Mouse (Mus musculus) heart, embryonic 16.5 days (tissue): ENCODE measurements around the gene Gprc5b. TPM values are rescaled to one million over a fixed set of nuclear protein-coding genes. Genes with fewer than 3 reads are reported as not detected.

Experiments used
- ATAC-seq: fragments of 200-750 bp; cut with Nextera tagmentation; replicated peaks from 2 replicates; pipeline ENCODE4 v1.8.0; 2017; ENCODE audit warnings: moderate number of reproducible peaks; ENCODE audit not compliant: insufficient read depth, low FRiP score; ENCODE audit errors: extremely low read depth
- H3K27ac ChIP-seq: fragments of 300-500 bp; sonication (generic); 2 replicates; pipeline ENCODE4 v1.5.1; 2014; ENCODE audit warnings: mild to moderate bottlenecking, low read length, control low read depth, moderate library complexity
- H3K27me3 ChIP-seq: fragments of 300-500 bp; sonication (generic); 2 replicates; pipeline ENCODE4 v1.6.1; 2014; ENCODE audit warnings: low read length, mixed read lengths; ENCODE audit not compliant: control insufficient read depth, insufficient read depth
- H3K36me3 ChIP-seq: fragments of 300-500 bp; sonication (generic); 2 replicates; pipeline ENCODE4 v1.6.1; 2014; ENCODE audit not compliant: control insufficient read depth, insufficient read depth
- H3K4me1 ChIP-seq: fragments of 300-500 bp; sonication (generic); 2 replicates; pipeline ENCODE4 v1.6.1; 2014; ENCODE audit warnings: low read length, mixed read lengths; ENCODE audit not compliant: control insufficient read depth, insufficient read depth
- H3K4me2 ChIP-seq: fragments of 300-500 bp; sonication (generic); 2 replicates; pipeline ENCODE4 v1.6.1; 2014; ENCODE audit warnings: low read depth, mild to moderate bottlenecking, control low read depth, low read length
- H3K4me3 ChIP-seq: fragments of 300-500 bp; sonication (generic); 2 replicates; pipeline ENCODE4 v1.5.1; 2014; ENCODE audit warnings: mild to moderate bottlenecking, control low read depth, low read length
- H3K9ac ChIP-seq: fragments of 300-500 bp; sonication (generic); 2 replicates; pipeline ENCODE4 v1.6.1; 2014; ENCODE audit warnings: low read length, control low read depth
- H3K9me3 ChIP-seq: fragments of 300-500 bp; sonication (generic); replicated peaks from 2 replicates; pipeline ENCODE4 v1.6.1; 2016; ENCODE audit warnings: low read length; ENCODE audit not compliant: control insufficient read depth
- WGBS: fragments of 180-500 bp; shearing (Covaris S2); extraction: QIAGEN DNeasy Blood & Tissue Kit; methylation state at CpG from one replicate; pipeline ENCODE4 v1.1.7; 2014; 5-methylcytosine and 5-hydroxymethylcytosine counted together
- polyA plus RNA-seq: library from polyadenylated mRNA; unstranded; fragments of >200 nt; fragmentation: Nextera tagmentation; extraction: Ambion mirVana; gene quantifications from 2 replicates; pipeline ENCODE4 v1.2.1, GENCODE M21; 2015

Gprc5b gene
- polyA plus RNA-seq, 1 experiment from 2014 or later: 5.3 TPM

GRCm38 (mm10) chr7:118971499-118971898 is 23.5 kb downstream of the Gprc5b start:
- Histone ChIP-seq H3K36me3 (peaks cover 14% of the 10 kb centered on the region), H3K9me3 (no peaks in the 10 kb centered on the region), H3K4me2 (no peak overlapping the region), H3K4me3 (no peak overlapping the region), H3K9ac (no peak overlapping the region), H3K4me1 (peaks cover 7% of the 10 kb centered on the region; the same call in 1 of the 2 replicates), H3K27me3 (no peaks in the 10 kb centered on the region), H3K27ac (no peak overlapping the region)
- no peak for ATAC-seq
- 53% methylated on average over 8 of the region's 8 CpGs for whole genome bisulfite sequencing

GRCm38 (mm10) chr7:118968870-118969269 is 26.1 kb downstream of the Gprc5b start:
- Histone ChIP-seq H3K36me3 (peaks cover 7% of the 10 kb centered on the region), H3K4me2 (no peak overlapping the region), H3K27me3 (no peaks in the 10 kb centered on the region), H3K4me1 (0 out of 2 replicates have a peak, but pooled peaks cover 3% of the 10 kb centered on the region), H3K9ac (no peak overlapping the region), H3K9me3 (no peaks in the 10 kb centered on the region), H3K27ac (no peak overlapping the region), H3K4me3 (no peak overlapping the region)
- 72% methylated on average over 3 of the region's 3 CpGs for WGBS
- no peak for ATAC-seq

- 22% methylated on average over 7 of the region's 7 CpGs for WGBS
Measured at GRCm38 (mm10) chr7:118965198-118965597, 29.8 kb downstream of the Gprc5b start.

GRCm38 (mm10) chr7:118964777-118965176 is 30.2 kb downstream of the Gprc5b start:
- H3K4me2 ChIP-seq: no peak overlapping the region
- no peak for ATAC-seq
- no peaks in the 10 kb centered on the region for H3K27me3 ChIP-seq
- no peak overlapping the region for H3K9ac ChIP-seq
- no peaks in the 10 kb centered on the region for H3K9me3 ChIP-seq
- H3K27ac ChIP-seq: no peak overlapping the region
- H3K4me1 ChIP-seq: 0 out of 2 replicates have a peak, but pooled peaks cover 3% of the 10 kb centered on the region
- H3K4me3 ChIP-seq: no peak overlapping the region
- WGBS: 14% methylated on average over 3 of the region's 3 CpGs
- H3K36me3 ChIP-seq: no peaks in the 10 kb centered on the region

More at GRCm38 (mm10) chr7:118965198-118965597, 29.8 kb downstream of the Gprc5b start:
- Histone ChIP-seq H3K9me3 (no peaks in the 10 kb centered on the region), H3K4me2 (no peak overlapping the region), H3K36me3 (no peaks in the 10 kb centered on the region), H3K27me3 (no peaks in the 10 kb centered on the region), H3K4me3 (no peak overlapping the region), H3K9ac (no peak overlapping the region), H3K4me1 (0 out of 2 replicates have a peak, but pooled peaks cover 3% of the 10 kb centered on the region), H3K27ac (no peak overlapping the region)
- ATAC-seq: no peak; the same call in 1 of the 2 replicates

GRCm38 (mm10) chr7:118959209-118959608 is 35.8 kb downstream of the Gprc5b start:
- Histone ChIP-seq H3K4me1 (peaks cover 16% of the 10 kb centered on the region), H3K4me3 (no peak overlapping the region), H3K36me3 (no peaks in the 10 kb centered on the region), H3K27me3 (no peaks in the 10 kb centered on the region), H3K27ac (no peak overlapping the region), H3K9me3 (no peaks in the 10 kb centered on the region), H3K9ac (no peak overlapping the region), H3K4me2 (no peak overlapping the region)
- WGBS: 46% methylated on average over 7 of the region's 7 CpGs
- ATAC-seq: no peak

- no peaks in the 10 kb centered on the region for H3K27me3 ChIP-seq
- no peak overlapping the region for H3K9ac ChIP-seq
- no peak overlapping the region for H3K4me3 ChIP-seq
- no peaks in the 10 kb centered on the region for H3K9me3 ChIP-seq
- peak overlapping the region; percentile 87 for H3K27ac ChIP-seq
- H3K36me3 ChIP-seq: no peaks in the 10 kb centered on the region
- peak; percentile 74 for ATAC-seq
- H3K4me2 ChIP-seq: no peak overlapping the region
- 41% methylated on average over 4 of the region's 4 CpGs for WGBS
- H3K4me1 ChIP-seq: peaks cover 24% of the 10 kb centered on the region
Measured at GRCm38 (mm10) chr7:118956616-118957246, 38.3 kb downstream of the Gprc5b start.

GRCm38 (mm10) chr7:118954968-118955367 is 40.0 kb downstream of the Gprc5b start:
- no peaks in the 10 kb centered on the region for H3K27me3 ChIP-seq
- no peaks in the 10 kb centered on the region for H3K36me3 ChIP-seq
- H3K4me2 ChIP-seq: no peak overlapping the region
- 58% methylated on average over 1 of the region's 1 CpGs for WGBS
- H3K27ac ChIP-seq: no peak overlapping the region
- H3K9me3 ChIP-seq: no peaks in the 10 kb centered on the region
- no peak overlapping the region for H3K4me3 ChIP-seq
- H3K9ac ChIP-seq: no peak overlapping the region
- ATAC-seq: no peak
- H3K4me1 ChIP-seq: peaks cover 26% of the 10 kb centered on the region

GRCm38 (mm10) chr7:118953626-118954282 is 41.3 kb downstream of the Gprc5b start:
- Histone ChIP-seq H3K9ac (no peak overlapping the region), H3K4me1 (peaks cover 21% of the 10 kb centered on the region), H3K27me3 (no peaks in the 10 kb centered on the region), H3K4me2 (no peak overlapping the region), H3K9me3 (no peaks in the 10 kb centered on the region), H3K4me3 (no peak overlapping the region), H3K36me3 (no peaks in the 10 kb centered on the region), H3K27ac (no peak overlapping the region)
- 0 out of 2 replicates have a peak, but pooled peaks have one; percentile 22 for ATAC-seq
- 54% methylated on average over 11 of the region's 11 CpGs for WGBS

- ATAC-seq: no peak
- H3K9ac ChIP-seq: no peak overlapping the region
- H3K4me3 ChIP-seq: no peak overlapping the region
- no peaks in the 10 kb centered on the region for H3K36me3 ChIP-seq
- H3K27me3 ChIP-seq: no peaks in the 10 kb centered on the region
- 28% methylated on average over 7 of the region's 7 CpGs for WGBS
- no peak overlapping the region for H3K27ac ChIP-seq
- no peak overlapping the region; the same call in 1 of the 2 replicates for H3K4me2 ChIP-seq
- peaks cover 18% of the 10 kb centered on the region for H3K4me1 ChIP-seq
- no peaks in the 10 kb centered on the region for H3K9me3 ChIP-seq
Measured at GRCm38 (mm10) chr7:118949749-118950148, 45.3 kb downstream of the Gprc5b start.
